Mouse (Mus musculus): Measurements from ENCODE around the gene Tmem132b. TPM values are rescaled to one million over a fixed set of nuclear protein-coding genes. Genes with fewer than 3 reads are reported as not detected.

The Tmem132b gene
- polyA plus RNA-seq, 1 experiment from 2014 or later, result 8.4 TPM

GRCm38 (mm10) chr5:125612460-125612859 is 80.9 kb downstream of the Tmem132b start:
- Histone ChIP-seq H3K27me3 (replicated peaks; ENCODE audit: control insufficient read depth, insufficient read depth, low read length) (no peaks in the 10 kb centered on the region), H3K36me3 (ENCODE audit: control insufficient read depth, insufficient read depth) (no peaks in the 10 kb centered on the region), H3K9me3 (ENCODE audit: control insufficient read depth, low read length) (peaks cover 4% of the 10 kb centered on the region), H3K9ac (replicated peaks; ENCODE audit: low read depth, low read length) (no peak overlapping the region), H3K4me3 (replicated peaks; ENCODE audit: low read length) (no peak overlapping the region), H3K4me1 (replicated peaks; ENCODE audit: control insufficient read depth, insufficient read depth, low read length) (no peaks in the 10 kb centered on the region; the same call in 1 of the 2 replicates), H3K27ac (ENCODE audit: low read length) (no peak overlapping the region), H3K4me2 (ENCODE audit: low read length) (no peak overlapping the region)
- 59% methylated on average over 7 of the region's 7 CpGs for WGBS
- ATAC-seq, result peak; percentile 79

DNA sequence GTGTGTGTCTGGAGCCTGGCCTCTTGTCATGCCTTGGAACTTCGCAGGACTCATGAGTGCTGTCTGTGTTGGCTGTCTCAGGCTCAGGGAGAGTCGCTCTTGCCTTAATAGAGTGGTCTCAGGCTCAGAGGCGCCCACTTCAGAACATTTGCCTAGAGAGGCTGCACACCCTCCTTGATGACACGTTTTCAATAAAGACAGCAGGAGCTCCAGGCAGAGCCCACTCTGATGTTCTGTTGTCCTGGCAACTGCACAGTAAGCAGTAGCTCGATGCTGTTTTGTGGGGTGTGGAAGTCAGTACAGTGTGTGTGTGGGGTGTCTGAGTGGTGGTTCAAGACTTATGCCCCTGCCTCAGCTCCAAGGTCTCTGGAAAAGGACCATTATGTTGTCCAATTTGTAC is 81.6 kb downstream of the Tmem132b start:
- H3K9ac ChIP-seq (replicated peaks; ENCODE audit: low read depth, low read length), result no peak overlapping the region
- H3K27ac ChIP-seq (ENCODE audit: low read length), result no peak overlapping the region; the same call in 1 of the 2 replicates
- 63% methylated on average over 5 of the region's 5 CpGs for WGBS
- H3K27me3 ChIP-seq (replicated peaks; ENCODE audit: control insufficient read depth, insufficient read depth, low read length), result no peaks in the 10 kb centered on the region
- no peak overlapping the region for H3K4me3 ChIP-seq (replicated peaks; ENCODE audit: low read length)
- no peak overlapping the region for H3K4me2 ChIP-seq (ENCODE audit: low read length)
- H3K4me1 ChIP-seq (replicated peaks; ENCODE audit: control insufficient read depth, insufficient read depth, low read length), result no peaks in the 10 kb centered on the region; the same call in 1 of the 2 replicates
- ATAC-seq, result 0 out of 2 replicates have a peak, but pooled peaks have one; percentile 12
- peaks cover 7% of the 10 kb centered on the region for H3K9me3 ChIP-seq (ENCODE audit: control insufficient read depth, low read length)
- H3K36me3 ChIP-seq (ENCODE audit: control insufficient read depth, insufficient read depth), result no peaks in the 10 kb centered on the region

DNA sequence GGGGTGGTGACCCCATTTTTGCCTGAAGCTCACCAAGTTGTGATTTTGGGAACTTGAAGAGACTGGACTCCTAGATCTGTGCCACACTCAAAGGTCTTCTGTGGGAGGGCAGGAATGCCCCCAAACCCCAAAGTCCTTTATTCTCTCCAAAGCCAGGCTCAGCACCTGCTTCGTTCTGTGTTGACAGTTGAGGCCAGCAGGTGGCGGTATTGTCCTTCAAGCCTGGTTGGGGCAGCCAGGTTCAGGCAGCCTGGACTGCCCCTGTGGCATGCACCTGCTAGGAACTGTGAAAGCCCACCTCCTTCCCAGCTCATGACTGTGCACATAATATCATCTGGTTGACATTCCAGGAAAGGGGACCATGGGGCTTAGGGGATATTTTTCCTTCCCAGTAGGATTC is 82.8 kb downstream of the Tmem132b start:
- H3K9me3 ChIP-seq (ENCODE audit: control insufficient read depth, low read length), result peaks cover 7% of the 10 kb centered on the region
- H3K4me2 ChIP-seq (ENCODE audit: low read length), result no peak overlapping the region
- ATAC-seq, result no peak
- H3K27me3 ChIP-seq (replicated peaks; ENCODE audit: control insufficient read depth, insufficient read depth, low read length), result no peaks in the 10 kb centered on the region
- no peak overlapping the region for H3K27ac ChIP-seq (ENCODE audit: low read length)
- H3K9ac ChIP-seq (replicated peaks; ENCODE audit: low read depth, low read length), result no peak overlapping the region
- no peak overlapping the region for H3K4me3 ChIP-seq (replicated peaks; ENCODE audit: low read length)
- H3K4me1 ChIP-seq (replicated peaks; ENCODE audit: control insufficient read depth, insufficient read depth, low read length), result no peaks in the 10 kb centered on the region; the same call in 1 of the 2 replicates
- 48% methylated on average over 2 of the region's 2 CpGs for WGBS
- no peaks in the 10 kb centered on the region for H3K36me3 ChIP-seq (ENCODE audit: control insufficient read depth, insufficient read depth)

GRCm38 (mm10) chr5:125617050-125617449 is 85.5 kb downstream of the Tmem132b start:
- no peak overlapping the region for H3K27ac ChIP-seq (ENCODE audit: low read length)
- H3K9ac ChIP-seq (replicated peaks; ENCODE audit: low read depth, low read length), result no peak overlapping the region
- H3K36me3 ChIP-seq (ENCODE audit: control insufficient read depth, insufficient read depth), result no peaks in the 10 kb centered on the region
- no peaks in the 10 kb centered on the region for H3K27me3 ChIP-seq (replicated peaks; ENCODE audit: control insufficient read depth, insufficient read depth, low read length)
- no peak for ATAC-seq
- H3K4me1 ChIP-seq (replicated peaks; ENCODE audit: control insufficient read depth, insufficient read depth, low read length), result no peaks in the 10 kb centered on the region; the same call in 1 of the 2 replicates
- no peak overlapping the region for H3K4me2 ChIP-seq (ENCODE audit: low read length)
- peaks cover 7% of the 10 kb centered on the region for H3K9me3 ChIP-seq (ENCODE audit: control insufficient read depth, low read length)
- 93% methylated on average over 1 of the region's 1 CpGs for WGBS
- H3K4me3 ChIP-seq (replicated peaks; ENCODE audit: low read length), result no peak overlapping the region

DNA sequence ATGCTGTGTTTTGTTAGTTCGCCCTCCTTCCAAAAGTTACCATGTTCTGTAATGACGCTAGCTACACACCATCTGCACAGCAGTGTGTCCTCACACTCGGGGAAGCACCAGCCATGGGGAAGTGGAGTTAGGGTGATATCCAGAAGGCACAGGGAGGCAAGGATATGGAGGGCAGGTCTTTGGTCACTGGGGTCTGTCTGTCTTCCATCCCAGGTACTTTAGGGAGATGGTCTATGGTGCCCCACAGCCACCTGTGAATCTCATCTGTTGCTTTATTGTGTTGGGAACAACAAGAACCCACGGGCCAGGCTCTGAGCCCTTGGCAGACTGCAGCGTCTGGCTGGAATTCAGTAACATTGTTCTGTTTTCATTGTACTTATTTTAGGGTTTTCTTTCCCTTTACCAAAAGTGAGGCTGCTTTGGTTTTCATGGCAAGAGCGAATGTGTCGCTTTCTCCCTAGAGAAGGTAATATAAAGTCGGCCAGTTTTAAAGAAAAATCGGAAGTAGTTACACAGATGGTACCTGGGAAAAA is 96.3 kb downstream of the Tmem132b start:
- Histone ChIP-seq H3K9me3 (ENCODE audit: control insufficient read depth, low read length) (no peaks in the 10 kb centered on the region), H3K36me3 (ENCODE audit: control insufficient read depth, insufficient read depth) (no peaks in the 10 kb centered on the region), H3K4me2 (ENCODE audit: low read length) (no peak overlapping the region), H3K4me1 (replicated peaks; ENCODE audit: control insufficient read depth, insufficient read depth, low read length) (no peaks in the 10 kb centered on the region), H3K9ac (replicated peaks; ENCODE audit: low read depth, low read length) (no peak overlapping the region), H3K4me3 (replicated peaks; ENCODE audit: low read length) (no peak overlapping the region), H3K27ac (ENCODE audit: low read length) (no peak overlapping the region), H3K27me3 (replicated peaks; ENCODE audit: control insufficient read depth, insufficient read depth, low read length) (no peaks in the 10 kb centered on the region)
- no peak for ATAC-seq
- 71% methylated on average over 9 of the region's 9 CpGs for WGBS

DNA sequence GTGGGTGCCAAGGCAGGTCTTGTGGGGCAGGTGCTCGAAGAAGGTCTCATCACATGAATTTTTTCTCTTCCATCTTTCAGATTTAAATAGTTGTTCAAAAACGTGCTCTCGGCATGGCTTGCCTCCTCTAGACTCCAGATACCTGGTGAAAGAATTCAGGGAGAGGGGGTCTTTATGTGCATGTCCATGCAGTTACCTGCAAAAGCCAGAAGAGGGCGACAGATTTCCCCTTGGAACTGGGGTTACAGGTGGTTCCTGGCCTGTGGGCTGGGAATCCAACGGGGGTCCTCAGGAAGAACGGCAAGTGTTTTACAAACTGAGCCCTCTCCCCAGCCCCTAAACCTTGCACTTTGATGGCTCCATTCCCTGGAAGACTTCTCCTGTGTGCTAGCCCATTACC is 103.1 kb downstream of the Tmem132b start:
- Histone ChIP-seq H3K9me3 (ENCODE audit: control insufficient read depth, low read length) (no peaks in the 10 kb centered on the region), H3K4me1 (replicated peaks; ENCODE audit: control insufficient read depth, insufficient read depth, low read length) (no peaks in the 10 kb centered on the region), H3K36me3 (ENCODE audit: control insufficient read depth, insufficient read depth) (no peaks in the 10 kb centered on the region), H3K4me2 (ENCODE audit: low read length) (no peak overlapping the region), H3K9ac (replicated peaks; ENCODE audit: low read depth, low read length) (no peak overlapping the region), H3K27ac (ENCODE audit: low read length) (no peak overlapping the region), H3K4me3 (replicated peaks; ENCODE audit: low read length) (no peak overlapping the region), H3K27me3 (replicated peaks; ENCODE audit: control insufficient read depth, insufficient read depth, low read length) (no peaks in the 10 kb centered on the region)
- WGBS, result 78% methylated on average over 6 of the region's 6 CpGs
- no peak for ATAC-seq

GRCm38 (mm10) chr5:125640966-125641365 is 109.4 kb downstream of the Tmem132b start:
- peak overlapping the region; percentile 66 for H3K27ac ChIP-seq (ENCODE audit: low read length)

GRCm38 (mm10) chr5:125641531-125642147 is 110.1 kb downstream of the Tmem132b start:
- peak overlapping the region; percentile 14; the same call in 1 of the 2 replicates for H3K4me3 ChIP-seq (replicated peaks; ENCODE audit: low read length)
- H3K4me1 ChIP-seq (replicated peaks; ENCODE audit: control insufficient read depth, insufficient read depth, low read length), result peaks cover 3% of the 10 kb centered on the region; the same call in 1 of the 2 replicates
- H3K36me3 ChIP-seq (ENCODE audit: control insufficient read depth, insufficient read depth), result no peaks in the 10 kb centered on the region
- H3K27ac ChIP-seq (ENCODE audit: low read length), result peak overlapping the region; percentile 66
- peaks cover 4% of the 10 kb centered on the region for H3K9me3 ChIP-seq (ENCODE audit: control insufficient read depth, low read length)
- H3K9ac ChIP-seq (replicated peaks; ENCODE audit: low read depth, low read length), result peak overlapping the region; percentile 27; the same call in 1 of the 2 replicates
- peak; percentile 77 for ATAC-seq
- no peaks in the 10 kb centered on the region for H3K27me3 ChIP-seq (replicated peaks; ENCODE audit: control insufficient read depth, insufficient read depth, low read length)
- H3K4me2 ChIP-seq (ENCODE audit: low read length), result peak overlapping the region; percentile 43
- 20% methylated on average over 18 of the region's 18 CpGs for whole genome bisulfite sequencing

More at GRCm38 (mm10) chr5:125640966-125641365, 109.4 kb downstream of the Tmem132b start:
- ATAC-seq, result 0 out of 2 replicates have a peak, but pooled peaks have one; percentile 33
- H3K4me2 ChIP-seq (ENCODE audit: low read length), result no peak overlapping the region
- H3K36me3 ChIP-seq (ENCODE audit: control insufficient read depth, insufficient read depth), result no peaks in the 10 kb centered on the region
- no peak overlapping the region for H3K4me3 ChIP-seq (replicated peaks; ENCODE audit: low read length)
- no peaks in the 10 kb centered on the region for H3K27me3 ChIP-seq (replicated peaks; ENCODE audit: control insufficient read depth, insufficient read depth, low read length)
- no peak overlapping the region for H3K9ac ChIP-seq (replicated peaks; ENCODE audit: low read depth, low read length)
- WGBS, result 71% methylated on average over 1 of the region's 1 CpGs
- H3K9me3 ChIP-seq (ENCODE audit: control insufficient read depth, low read length), result peaks cover 4% of the 10 kb centered on the region
- H3K4me1 ChIP-seq (replicated peaks; ENCODE audit: control insufficient read depth, insufficient read depth, low read length), result peaks cover 3% of the 10 kb centered on the region; the same call in 1 of the 2 replicates

GRCm38 (mm10) chr5:125648236-125648635 is 116.7 kb downstream of the Tmem132b start:
- H3K27me3 ChIP-seq (replicated peaks; ENCODE audit: control insufficient read depth, insufficient read depth, low read length), result no peaks in the 10 kb centered on the region
- no peak for ATAC-seq
- H3K36me3 ChIP-seq (ENCODE audit: control insufficient read depth, insufficient read depth), result no peaks in the 10 kb centered on the region
- no peak overlapping the region for H3K4me3 ChIP-seq (replicated peaks; ENCODE audit: low read length)
- H3K9me3 ChIP-seq (ENCODE audit: control insufficient read depth, low read length), result peaks cover 4% of the 10 kb centered on the region
- H3K4me2 ChIP-seq (ENCODE audit: low read length), result no peak overlapping the region
- H3K4me1 ChIP-seq (replicated peaks; ENCODE audit: control insufficient read depth, insufficient read depth, low read length), result no peaks in the 10 kb centered on the region
- 87% methylated on average over 6 of the region's 6 CpGs for WGBS
- H3K27ac ChIP-seq (ENCODE audit: low read length), result no peak overlapping the region
- H3K9ac ChIP-seq (replicated peaks; ENCODE audit: low read depth, low read length), result no peak overlapping the region

Measured in forebrain, embryonic 16.5 days (tissue).